Comparison of ENCODE assay signal across 30 mouse cellular contexts in genomic region chr11:108464715-108465301, GRCm38 (mm10). TPM values are rescaled to one million over a fixed set of nuclear protein-coding genes. Genes with fewer than 3 reads are reported as not detected.
A peak's percentile ranks its signal among the peaks of the same experiment; 100 is the strongest.
DNase-seq lines count a peak whose midpoint lies in the region; ATAC-seq and TF ChIP-seq lines count a peak whose summit lies in the region.
"Had no signal": no experiment of that assay in that cellular context is flagged by ENCODE, and none has a peak within 500 bp of the region (broad histone marks: within the 10 kb centered on the region; RNA-seq: fewer than 3 reads in every experiment).

No protein-coding gene starts in this region.

- H3K36me3 ChIP-seq in heart, embryonic 11.5 days (ENCODE audit: control insufficient read depth, insufficient read depth, low read length): no peaks in the 10 kb centered on the region
- H3K36me3 ChIP-seq in heart, embryonic 12.5 days: no peaks in the 10 kb centered on the region
- H3K36me3 ChIP-seq in midbrain, embryonic 11.5 days (ENCODE audit: control insufficient read depth, insufficient read depth, low read length): no peaks in the 10 kb centered on the region
- no peaks in the 10 kb centered on the region for H3K36me3 ChIP-seq in midbrain, embryonic 13.5 days
- no peaks in the 10 kb centered on the region for H3K36me3 ChIP-seq in neural tube, embryonic 13.5 days
- H3K36me3 ChIP-seq: embryonic facial prominence, embryonic 10.5 days; embryonic facial prominence, embryonic 15.5 days; forebrain, embryonic 12.5 days; G1E; hindbrain, embryonic 13.5 days; liver, embryonic 12.5 days had no signal

- WGBS in heart, embryonic 11.5 days (ENCODE audit: insufficient replicate concordance): 70% methylated on average over 4 of the region's 4 CpGs
- WGBS in heart, embryonic 12.5 days: 75% methylated on average over 4 of the region's 4 CpGs
- WGBS in midbrain, embryonic 11.5 days: 89% methylated on average over 4 of the region's 4 CpGs
- WGBS in midbrain, embryonic 13.5 days: 89% methylated on average over 4 of the region's 4 CpGs
- 29% methylated on average over 4 of the region's 4 CpGs for WGBS in neural tube, embryonic 13.5 days

- no peaks in the 10 kb centered on the region for H3K27me3 ChIP-seq in heart, embryonic 11.5 days (ENCODE audit: control insufficient read depth, insufficient read depth, low read length)
- H3K27me3 ChIP-seq in heart, embryonic 12.5 days (replicated peaks): no peaks in the 10 kb centered on the region
- H3K27me3 ChIP-seq in midbrain, embryonic 11.5 days (ENCODE audit: control insufficient read depth, insufficient read depth, low read length): no peaks in the 10 kb centered on the region
- no peaks in the 10 kb centered on the region for H3K27me3 ChIP-seq in midbrain, embryonic 13.5 days
- H3K27me3 ChIP-seq in neural tube, embryonic 13.5 days: no peaks in the 10 kb centered on the region
- H3K27me3 ChIP-seq: embryonic facial prominence, embryonic 15.5 days; forebrain, embryonic 12.5 days; hindbrain, embryonic 13.5 days; liver, embryonic 12.5 days had no signal

- peaks cover 7% of the 10 kb centered on the region; the same call in 1 of the 2 replicates for H3K4me1 ChIP-seq in heart, embryonic 11.5 days (ENCODE audit: control insufficient read depth, insufficient read depth, low read length)
- 0 out of 2 replicates have a peak, but pooled peaks cover 6% of the 10 kb centered on the region for H3K4me1 ChIP-seq in heart, embryonic 12.5 days (replicated peaks)
- no peaks in the 10 kb centered on the region for H3K4me1 ChIP-seq in midbrain, embryonic 11.5 days (ENCODE audit: control insufficient read depth, insufficient read depth, low read length)
- H3K4me1 ChIP-seq in midbrain, embryonic 13.5 days (replicated peaks): no peaks in the 10 kb centered on the region
- peaks cover 4% of the 10 kb centered on the region; the same call in 1 of the 2 replicates for H3K4me1 ChIP-seq in neural tube, embryonic 13.5 days (replicated peaks)
- H3K4me1 ChIP-seq: embryonic facial prominence, embryonic 10.5 days; embryonic facial prominence, embryonic 15.5 days; forebrain, embryonic 12.5 days; hindbrain, embryonic 13.5 days; liver, embryonic 12.5 days; megakaryocyte, embryonic 14.5 days had no signal

- 0 out of 2 replicates have a peak overlapping the region, but pooled peaks have one; percentile 29 for H3K27ac ChIP-seq in heart, embryonic 11.5 days (ENCODE audit: low read depth, low read length)
- H3K27ac ChIP-seq in heart, embryonic 12.5 days (ENCODE audit: poor library complexity, severe bottlenecking): no peak overlapping the region
- peak overlapping the region; percentile 36; the same call in 1 of the 2 replicates for H3K27ac ChIP-seq in layer of hippocampus, adult 2 months
- H3K27ac ChIP-seq in midbrain, embryonic 11.5 days (ENCODE audit: low read depth, low read length): no peak overlapping the region
- no peak overlapping the region for H3K27ac ChIP-seq in midbrain, embryonic 13.5 days
- H3K27ac ChIP-seq in neural tube, embryonic 13.5 days (replicated peaks): no peak overlapping the region
- H3K27ac ChIP-seq: embryonic facial prominence, embryonic 10.5 days; embryonic facial prominence, embryonic 15.5 days; forebrain, embryonic 12.5 days; heart, embryonic 10.5 days; hindbrain, embryonic 13.5 days; liver, embryonic 12.5 days had no signal

- no peak overlapping the region for H3K9ac ChIP-seq in heart, embryonic 11.5 days (ENCODE audit: low read depth, low read length)
- no peak overlapping the region for H3K9ac ChIP-seq in heart, embryonic 12.5 days
- H3K9ac ChIP-seq in midbrain, embryonic 11.5 days (ENCODE audit: low read length): no peak overlapping the region
- no peak overlapping the region for H3K9ac ChIP-seq in midbrain, embryonic 13.5 days (replicated peaks)
- no peak overlapping the region for H3K9ac ChIP-seq in neural tube, embryonic 13.5 days
- H3K9ac ChIP-seq: embryonic facial prominence, embryonic 15.5 days; forebrain, embryonic 12.5 days; forebrain, postnatal 0 days; hindbrain, embryonic 13.5 days; liver, embryonic 12.5 days; liver, postnatal 0 days had no signal

- TF ChIP-seq CTCF in layer of hippocampus, adult 2 months (conservative IDR thresholded peaks at IDR 0.05): no peak

- H3K4me2 ChIP-seq in heart, embryonic 11.5 days: no peak overlapping the region
- no peak overlapping the region for H3K4me2 ChIP-seq in heart, embryonic 12.5 days
- no peak overlapping the region for H3K4me2 ChIP-seq in midbrain, embryonic 11.5 days
- no peak overlapping the region for H3K4me2 ChIP-seq in midbrain, embryonic 13.5 days (replicated peaks)
- no peak overlapping the region for H3K4me2 ChIP-seq in neural tube, embryonic 13.5 days
- H3K4me2 ChIP-seq: embryonic facial prominence, embryonic 15.5 days; forebrain, embryonic 12.5 days; hindbrain, embryonic 13.5 days; liver, embryonic 12.5 days had no signal

- no peaks in the 10 kb centered on the region for H3K9me3 ChIP-seq in heart, embryonic 11.5 days (replicated peaks; ENCODE audit: control insufficient read depth, low read length)
- H3K9me3 ChIP-seq in heart, embryonic 12.5 days (replicated peaks): no peaks in the 10 kb centered on the region
- H3K9me3 ChIP-seq in midbrain, embryonic 11.5 days (ENCODE audit: control insufficient read depth, low read length): no peaks in the 10 kb centered on the region
- H3K9me3 ChIP-seq in midbrain, embryonic 13.5 days: no peaks in the 10 kb centered on the region
- no peaks in the 10 kb centered on the region for H3K9me3 ChIP-seq in neural tube, embryonic 13.5 days
- H3K9me3 ChIP-seq: embryonic facial prominence, embryonic 10.5 days; embryonic facial prominence, embryonic 15.5 days; forebrain, embryonic 12.5 days; heart, embryonic 10.5 days; hindbrain, embryonic 13.5 days; liver, embryonic 12.5 days; megakaryocyte, embryonic 14.5 days had no signal

- DNase-seq in layer of hippocampus, adult 2 months (ENCODE audit: low spot score in 2 of 2): no peak
- no peak for DNase-seq in layer of hippocampus, postnatal 36 days
- DNase-seq in midbrain, embryonic 11.5 days (ENCODE audit: low spot score, missing footprints): peak; percentile 23
- DNase-seq: adrenal gland, adult 8-10 months; cerebellum, adult 8-10 months; cerebellum, postnatal 25 days; forebrain, postnatal 0 days; gastrocnemius, postnatal 14 days; heart, postnatal 36 days; kidney, adult 8-10 months; kidney, postnatal 14 days; left cerebral cortex, postnatal 4 days; liver, postnatal 0 days; lung, postnatal 36 days; midbrain, embryonic 14.5 days; thymus, postnatal 14 days had no signal

- no peak for ATAC-seq in heart, embryonic 11.5 days (replicated peaks; ENCODE audit: insufficient number of reproducible peaks, low FRiP score, low TSS enrichment)
- ATAC-seq in heart, embryonic 12.5 days (ENCODE audit: insufficient number of reproducible peaks, low FRiP score): no peak
- ATAC-seq in midbrain, embryonic 11.5 days (ENCODE audit: low FRiP score): no peak
- ATAC-seq in midbrain, embryonic 13.5 days: no peak
- peak; percentile 47; the same call in 1 of the 2 replicates for ATAC-seq in neural tube, embryonic 13.5 days (ENCODE audit: low read depth)
- ATAC-seq: forebrain, postnatal 0 days; intestine, embryonic 16.5 days; liver, embryonic 12.5 days; liver, postnatal 0 days had no signal

- H3K4me3 ChIP-seq in heart, embryonic 11.5 days (ENCODE audit: low read depth, low read length): no peak overlapping the region
- H3K4me3 ChIP-seq in heart, embryonic 12.5 days: no peak overlapping the region
- H3K4me3 ChIP-seq in layer of hippocampus, adult 2 months: no peak overlapping the region
- no peak overlapping the region for H3K4me3 ChIP-seq in midbrain, embryonic 11.5 days (ENCODE audit: low read depth, low read length)
- no peak overlapping the region for H3K4me3 ChIP-seq in midbrain, embryonic 13.5 days (replicated peaks)
- H3K4me3 ChIP-seq in neural tube, embryonic 13.5 days: no peak overlapping the region
- H3K4me3 ChIP-seq: embryonic facial prominence, embryonic 10.5 days; embryonic facial prominence, embryonic 15.5 days; forebrain, embryonic 12.5 days; heart, embryonic 10.5 days; hindbrain, embryonic 13.5 days; liver, embryonic 12.5 days; megakaryocyte, embryonic 14.5 days had no signal

RNA-seq across cellular contexts. Expression of gene Cep112, which starts 39.8 kb away (rescaled TPM):
- polyA plus RNA-seq in heart, embryonic 11.5 days (2014; fragmentation: Nextera tagmentation; extraction: Ambion mirVana): 9.8 and 11.8 TPM in 2 replicates
- 7.9 and 8.7 TPM in 2 replicates for polyA plus RNA-seq in heart, embryonic 12.5 days (2016; fragmentation: Nextera tagmentation; extraction: Ambion mirVana)
- 10 to 100 TPM; 21.0 to 23.1 TPM for total RNA-seq in layer of hippocampus, adult 2 months (2021)
- total RNA-seq in layer of hippocampus, postnatal 36 days (2021): 10 to 100 TPM; 22.4 to 27.4 TPM
- 21.3 and 28.5 TPM in 2 replicates for polyA plus RNA-seq in midbrain, embryonic 11.5 days (2014; fragmentation: Nextera tagmentation; extraction: Ambion mirVana)
- polyA plus RNA-seq in midbrain, embryonic 13.5 days (2015; fragmentation: Nextera tagmentation; extraction: Ambion mirVana): 35.7 and 37.8 TPM in 2 replicates
- polyA plus RNA-seq in neural tube, embryonic 13.5 days (2015; fragmentation: Nextera tagmentation; extraction: Ambion mirVana): 6.1 and 9.5 TPM in 2 replicates
- total RNA-seq: monocyte, adult 5-6 weeks had no signal
- polyA plus RNA-seq: G1E had no signal

Comparison
In these comparisons a context has a peak if more than half of its experiments do, and no peak if none do; other contexts are left out.
1. H3K27ac ChIP-seq: peak in heart, embryonic 11.5 days (single experiment) and layer of hippocampus, adult 2 months (single experiment); none in heart, embryonic 12.5 days (single experiment), midbrain, embryonic 11.5 days (single experiment), midbrain, embryonic 13.5 days (single experiment) and neural tube, embryonic 13.5 days (single experiment).